Mouse (Mus musculus): ENCODE measurements around the gene 1700056E22Rik. TPM values are rescaled to one million over a fixed set of nuclear protein-coding genes. Genes with fewer than 3 reads are reported as not detected.

Gene 1700056E22Rik
- not detected in 2 replicates for polyA plus RNA-seq (2012)

DNA sequence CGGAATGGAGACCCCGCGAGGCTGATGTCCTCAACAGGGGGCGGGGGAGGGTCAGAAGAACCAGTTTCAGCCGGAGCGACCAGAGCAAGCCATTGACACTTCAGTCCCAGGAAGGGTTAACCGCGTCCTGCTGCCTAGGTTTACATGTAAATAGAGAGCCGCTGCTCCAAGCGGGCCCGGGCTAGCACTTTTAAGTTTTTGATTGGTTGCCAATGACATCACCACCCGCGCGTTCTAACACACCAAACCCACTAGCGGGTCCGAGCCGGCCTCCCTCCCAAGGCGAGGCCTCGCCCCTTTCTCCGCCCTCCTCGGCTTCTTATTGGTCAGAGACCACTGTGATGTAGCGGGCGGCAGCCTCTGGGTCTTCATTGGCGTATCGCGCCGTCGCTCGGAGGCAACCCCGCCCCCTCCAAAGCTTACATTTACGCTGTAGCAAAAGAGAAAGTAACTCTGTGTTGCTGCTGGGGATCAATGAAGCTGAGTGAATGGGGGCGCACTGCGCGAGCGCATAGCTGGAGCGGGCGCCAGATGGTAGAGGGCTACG is at the start of gene 1700056E22Rik:
TSS of gene 1700056E22Rik (minus strand) at position 291 of the 547 bp plus-strand sequence.
- no peak for TF ChIP-seq GATA1 (IDR thresholded peaks at IDR 0.05; ENCODE audit: low read length)

DNA sequence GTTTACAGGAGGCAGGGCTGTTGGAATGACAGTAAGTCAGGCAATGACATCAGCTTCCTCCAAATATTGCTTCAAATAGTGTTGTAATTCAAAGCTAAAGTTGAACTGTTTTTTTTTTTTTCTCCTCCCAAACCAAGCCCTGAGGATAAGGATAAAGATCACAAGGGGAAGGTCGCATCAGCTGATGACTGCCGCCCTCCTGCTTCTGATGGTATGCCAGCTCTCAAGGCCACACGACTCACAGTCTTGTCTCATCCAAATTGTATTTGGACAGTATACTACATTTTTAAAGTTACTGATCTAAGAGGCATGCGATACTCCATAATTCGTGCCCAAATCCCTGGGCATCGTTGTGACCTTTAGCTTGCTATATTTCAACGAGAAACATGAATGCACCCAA is 49.1 kb upstream of the 1700056E22Rik start:
- TF ChIP-seq GATA1 (IDR thresholded peaks at IDR 0.05; ENCODE audit: low read length), result no peak

DNA sequence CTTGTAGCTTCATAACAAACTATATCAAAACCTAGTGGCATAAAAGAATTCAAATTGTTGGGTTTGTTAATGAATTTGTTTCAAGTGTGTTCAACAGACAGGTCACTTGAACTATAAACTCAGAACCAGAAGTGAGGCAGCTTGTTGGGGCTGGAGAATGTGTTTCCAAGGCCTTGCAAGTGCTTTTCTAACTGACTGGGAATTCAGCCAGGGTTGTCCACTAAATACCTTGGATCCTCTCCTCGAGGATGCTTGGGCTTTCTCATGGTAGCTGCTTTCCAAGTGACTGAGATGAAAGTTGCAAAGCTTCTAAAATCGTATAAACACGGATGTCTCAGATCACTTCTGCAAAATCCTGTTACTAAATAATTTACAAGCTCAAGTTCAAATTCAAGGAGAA is 48.6 kb upstream of the 1700056E22Rik start:
- no peak for TF ChIP-seq GATA1 (IDR thresholded peaks at IDR 0.05; ENCODE audit: low read length)

DNA sequence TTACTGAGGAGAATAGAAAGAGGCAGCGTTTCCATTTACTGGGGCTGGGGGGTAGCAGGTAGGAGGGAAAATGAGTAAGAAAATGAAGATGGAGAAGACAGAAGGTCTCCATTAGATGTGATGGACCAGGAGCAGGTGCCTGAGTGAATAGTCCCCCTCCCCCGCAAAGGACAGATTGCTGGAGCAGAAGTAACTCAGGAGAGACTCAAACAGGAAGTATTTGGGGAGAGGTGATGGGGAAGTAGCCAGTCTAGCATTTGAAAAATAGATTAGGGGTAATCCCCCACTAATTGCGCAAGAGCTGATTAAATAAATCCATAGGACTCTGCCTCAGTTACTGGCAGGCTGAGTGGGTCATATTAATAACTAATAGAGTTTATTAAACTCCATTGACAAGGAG is 45.2 kb upstream of the 1700056E22Rik start:
- TF ChIP-seq GATA1 (IDR thresholded peaks at IDR 0.05; ENCODE audit: low read length), result no peak

DNA sequence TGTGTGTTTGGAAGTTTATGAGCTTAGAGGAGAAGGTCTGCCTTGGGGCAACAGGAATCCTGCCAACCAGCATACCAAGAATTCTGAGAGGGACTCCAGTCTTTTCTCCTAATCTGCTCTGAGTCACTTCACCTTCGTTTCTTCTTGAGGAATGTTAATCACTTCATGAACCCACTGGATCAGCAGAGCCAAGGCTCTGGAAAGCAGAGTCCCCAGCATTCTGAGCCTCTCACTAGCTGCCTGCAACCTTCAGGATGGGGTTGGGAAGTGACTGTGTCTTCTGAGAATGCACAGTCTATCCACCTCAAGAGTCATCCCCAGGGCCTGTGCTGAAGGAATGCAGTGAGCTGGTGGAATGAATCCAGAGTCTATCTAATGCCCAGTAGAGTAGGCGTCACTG is 42.7 kb upstream of the 1700056E22Rik start:
- no peak for TF ChIP-seq GATA1 (IDR thresholded peaks at IDR 0.05; ENCODE audit: low read length)

DNA sequence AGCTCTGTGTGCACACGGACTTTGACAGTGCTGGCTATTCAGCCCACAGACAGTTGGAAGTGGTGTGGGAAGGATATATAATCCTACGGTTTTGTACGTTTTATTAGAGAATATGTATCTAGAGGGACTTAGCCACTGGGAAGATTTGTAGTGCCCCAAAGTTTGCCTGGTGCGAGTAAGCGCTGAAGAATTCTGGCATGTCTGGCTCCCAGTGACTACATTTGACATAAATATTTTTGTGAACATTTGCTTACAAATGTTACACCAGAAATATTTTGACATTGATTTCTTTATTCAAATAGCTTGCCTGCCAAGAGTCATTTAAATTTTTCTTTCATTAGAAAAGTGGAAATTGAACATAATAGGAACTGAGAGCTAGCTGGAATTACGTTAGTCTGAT is 42.0 kb upstream of the 1700056E22Rik start:
- no peak for TF ChIP-seq GATA1 (IDR thresholded peaks at IDR 0.05; ENCODE audit: low read length)

DNA sequence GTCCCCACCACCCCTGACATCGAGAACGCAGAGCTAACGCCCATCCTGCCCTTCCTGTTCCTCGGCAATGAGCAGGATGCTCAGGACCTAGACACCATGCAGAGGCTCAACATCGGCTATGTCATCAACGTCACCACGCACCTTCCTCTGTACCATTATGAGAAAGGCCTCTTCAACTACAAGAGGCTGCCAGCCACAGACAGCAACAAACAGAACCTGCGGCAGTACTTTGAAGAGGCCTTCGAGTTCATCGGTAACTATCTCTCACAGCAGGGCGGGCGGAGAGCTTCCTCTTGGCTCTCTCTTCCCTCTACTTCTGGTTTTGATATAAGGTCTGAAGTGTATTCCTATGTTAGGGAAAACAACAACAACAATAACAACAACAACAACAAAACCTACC is 34.9 kb upstream of the 1700056E22Rik start:
- no peak for TF ChIP-seq GATA1 (IDR thresholded peaks at IDR 0.05; ENCODE audit: low read length)

DNA sequence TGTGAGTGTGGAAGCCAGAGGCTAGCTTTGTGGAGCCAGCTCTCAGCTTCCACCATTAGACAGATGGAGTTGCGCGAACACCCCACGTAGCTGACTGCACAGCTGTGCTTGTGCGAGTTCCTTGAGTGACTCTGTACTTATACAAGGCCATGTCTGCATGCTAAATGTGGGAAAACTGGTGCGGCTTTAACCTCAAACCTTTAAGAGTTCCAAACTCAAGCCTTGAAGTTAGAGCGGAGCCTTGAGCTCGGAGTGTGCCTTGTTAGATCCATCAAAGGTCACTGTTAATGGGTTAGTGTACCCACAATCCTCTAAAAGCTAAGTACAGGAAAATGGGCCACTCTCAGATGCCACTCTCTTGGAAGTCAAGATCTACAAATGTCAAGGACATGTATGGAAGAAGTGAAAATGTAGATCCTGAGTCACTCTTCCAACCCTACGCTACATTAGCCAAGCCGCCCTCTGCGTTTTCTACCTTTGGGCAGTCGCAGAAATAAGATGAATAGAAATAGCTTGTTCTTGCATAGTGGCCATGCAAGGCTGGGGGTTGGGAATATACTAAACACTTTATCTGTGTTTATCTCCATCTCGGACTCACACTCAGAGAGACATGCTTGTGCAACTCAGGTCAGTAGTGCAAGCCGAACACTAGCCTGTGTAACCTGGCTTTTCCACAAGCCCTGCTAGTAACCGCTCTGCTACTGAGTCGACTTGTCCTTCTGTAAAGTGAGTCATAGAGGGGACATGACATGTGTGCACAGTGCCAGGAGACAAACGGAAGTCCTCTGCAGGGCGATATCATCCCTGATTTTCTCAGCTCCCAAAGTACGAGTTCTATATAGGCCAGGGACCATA is 33.8 kb upstream of the 1700056E22Rik start:
- TF ChIP-seq GATA1 (IDR thresholded peaks at IDR 0.05; ENCODE audit: low read length), result no peak

DNA sequence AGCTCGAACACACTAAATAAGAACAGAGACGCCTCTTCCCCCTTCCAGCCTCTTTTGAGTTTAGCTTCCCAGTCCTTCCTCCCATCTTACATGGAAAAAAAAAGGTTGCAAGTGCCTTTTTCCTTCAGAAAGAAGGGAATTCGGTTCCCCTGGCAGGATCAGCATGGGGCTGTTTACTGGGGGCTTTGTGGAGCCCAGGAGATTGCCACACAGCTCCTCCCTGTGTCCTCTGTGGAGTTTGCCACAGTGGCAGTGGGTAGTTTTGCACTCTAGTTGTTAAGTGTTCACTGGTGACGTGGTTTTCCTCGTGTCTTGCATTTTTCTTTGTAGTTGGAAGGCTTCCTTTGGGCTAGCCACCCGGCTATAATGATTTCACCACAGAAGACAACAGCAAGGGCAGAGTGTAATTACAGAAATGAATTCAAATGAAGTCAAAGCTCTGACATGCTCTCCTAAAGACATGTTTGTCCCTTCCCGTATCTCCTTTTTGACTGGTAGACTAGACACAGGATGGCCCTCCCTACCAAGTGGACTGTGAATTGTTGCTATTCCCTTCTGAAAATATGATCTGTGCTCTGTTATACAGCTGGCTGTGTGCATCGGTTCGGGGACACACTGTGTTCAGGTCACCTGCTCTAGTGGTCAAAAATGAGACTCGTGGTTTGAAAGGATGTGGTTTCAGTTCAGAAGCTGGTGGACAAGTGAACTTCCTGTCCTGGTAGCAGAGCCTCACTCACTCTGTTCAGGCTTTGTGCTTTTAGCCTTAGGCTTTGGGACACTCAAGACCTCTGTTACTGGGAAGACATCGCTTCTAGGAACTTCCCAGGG is 32.6 kb upstream of the 1700056E22Rik start:
- TF ChIP-seq GATA1 (IDR thresholded peaks at IDR 0.05; ENCODE audit: low read length), result no peak

DNA sequence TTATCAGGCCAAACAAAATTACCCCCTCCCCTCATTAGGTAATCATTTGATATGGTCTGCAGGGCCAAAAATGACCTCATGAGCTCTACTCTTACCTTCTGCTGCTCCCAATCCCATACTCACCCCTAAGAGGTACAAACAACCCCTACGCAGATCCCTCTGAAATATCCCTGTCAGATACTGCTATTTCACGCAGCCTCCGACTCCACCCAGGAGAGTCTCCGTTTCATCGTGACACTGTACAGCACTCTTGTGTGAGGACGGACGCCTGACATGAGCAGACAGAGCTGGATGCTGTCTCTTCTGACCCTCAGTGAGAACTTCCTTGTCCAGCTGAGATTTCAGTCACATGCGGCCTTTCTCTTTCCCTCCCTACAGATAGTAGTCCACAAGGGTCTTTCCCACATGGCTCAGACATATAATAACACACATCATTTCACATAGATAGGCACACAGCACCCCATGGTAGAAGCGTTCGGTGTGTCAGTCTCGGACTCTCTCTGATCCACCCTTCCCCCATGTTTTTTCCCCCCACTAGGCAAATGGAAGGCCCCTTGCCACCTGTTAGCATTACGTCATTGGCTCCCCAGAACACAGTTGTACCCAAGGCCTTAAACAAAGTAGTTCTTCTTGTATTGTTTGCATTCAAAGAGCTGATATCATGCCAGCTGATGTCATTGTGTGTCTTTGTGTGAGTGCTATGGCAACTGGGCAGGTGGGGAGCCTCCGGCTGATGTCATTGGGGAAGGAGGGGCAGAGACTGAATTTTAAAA is 31.7 kb upstream of the 1700056E22Rik start:
- TF ChIP-seq GATA1 (IDR thresholded peaks at IDR 0.05; ENCODE audit: low read length), result no peak

DNA sequence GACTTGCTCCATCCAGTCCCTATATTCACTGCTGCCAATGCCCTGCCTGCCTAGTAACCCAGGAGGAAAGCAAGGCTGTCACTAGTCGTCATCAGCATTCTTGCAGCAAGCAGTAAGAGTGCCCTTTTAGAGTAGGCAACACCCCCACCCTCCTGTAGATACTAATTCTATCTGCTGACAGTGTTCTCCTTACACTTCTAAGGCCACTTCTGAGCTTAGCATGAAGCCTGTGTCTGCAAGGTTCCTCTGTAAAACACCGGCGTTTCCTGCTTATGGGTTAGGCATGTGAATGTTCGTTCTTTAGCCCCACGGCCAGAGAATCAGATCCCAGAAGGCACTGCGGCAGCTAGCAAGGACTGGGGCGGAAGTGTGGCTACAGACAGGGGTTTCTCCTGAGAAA is 30.2 kb upstream of the 1700056E22Rik start:
- no peak for TF ChIP-seq GATA1 (IDR thresholded peaks at IDR 0.05; ENCODE audit: low read length)

DNA sequence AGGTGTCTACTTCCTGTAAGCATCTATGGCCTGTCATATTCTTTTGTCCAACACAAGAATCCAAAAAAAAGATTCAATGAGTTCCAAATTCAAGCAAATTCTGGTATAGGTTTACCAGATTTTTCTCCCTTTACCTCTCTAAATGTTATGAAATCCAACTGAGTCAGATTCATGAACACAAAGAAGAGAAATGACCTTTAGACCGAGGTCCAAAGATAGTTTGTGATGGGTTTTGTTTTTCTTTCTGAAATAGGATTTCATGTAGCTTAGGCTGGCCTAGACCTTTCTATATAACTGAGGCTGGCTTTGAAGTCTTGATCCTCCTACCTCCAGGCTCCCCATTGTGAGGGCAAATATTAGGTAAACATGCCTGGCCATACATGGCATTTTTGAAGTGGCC is 27.8 kb upstream of the 1700056E22Rik start:
- TF ChIP-seq GATA1 (IDR thresholded peaks at IDR 0.05; ENCODE audit: low read length), result no peak

DNA sequence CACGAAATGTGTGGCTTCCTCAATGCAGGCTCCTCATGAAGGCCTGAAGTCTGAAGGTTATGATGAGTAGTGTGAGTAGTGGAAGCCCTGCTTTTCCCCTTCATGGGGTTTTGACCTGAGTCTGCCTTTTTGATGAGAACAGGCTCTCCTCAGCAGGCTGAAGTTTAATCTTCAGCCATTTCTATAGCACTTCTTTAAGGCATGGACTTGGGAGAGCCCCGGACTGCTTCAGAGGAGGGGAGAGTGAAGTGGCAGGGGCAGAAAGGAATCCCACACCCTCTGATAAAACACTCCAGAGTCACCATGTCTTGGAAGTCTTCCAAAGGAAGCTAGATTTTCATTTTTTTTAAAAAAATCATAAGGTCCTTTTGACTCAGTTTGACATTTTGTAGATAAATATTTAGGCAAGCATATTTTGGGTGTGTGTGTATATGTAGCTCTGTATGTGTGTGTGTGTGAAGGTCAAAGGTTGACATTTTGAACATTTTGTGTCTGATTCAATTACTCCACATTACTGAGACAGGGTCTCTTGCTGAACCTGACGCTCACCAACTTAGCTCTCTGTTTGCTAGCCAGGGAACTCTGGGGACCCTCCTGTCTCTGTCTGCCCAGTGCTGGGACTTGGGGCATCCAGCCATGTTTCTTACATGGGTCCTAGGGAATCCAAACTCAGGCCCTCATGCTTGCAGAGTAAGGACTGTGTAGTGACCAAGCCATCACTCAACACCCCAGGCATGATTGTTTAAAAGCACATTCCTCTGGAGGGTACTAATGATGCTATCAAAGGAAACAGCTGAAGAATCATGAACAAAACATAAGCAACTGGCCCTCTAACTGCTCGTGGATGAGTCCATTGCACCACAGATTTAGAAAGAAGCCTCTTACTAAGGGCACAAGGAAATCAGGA is 27.0 kb upstream of the 1700056E22Rik start:
- TF ChIP-seq GATA1 (IDR thresholded peaks at IDR 0.05; ENCODE audit: low read length), result no peak

DNA sequence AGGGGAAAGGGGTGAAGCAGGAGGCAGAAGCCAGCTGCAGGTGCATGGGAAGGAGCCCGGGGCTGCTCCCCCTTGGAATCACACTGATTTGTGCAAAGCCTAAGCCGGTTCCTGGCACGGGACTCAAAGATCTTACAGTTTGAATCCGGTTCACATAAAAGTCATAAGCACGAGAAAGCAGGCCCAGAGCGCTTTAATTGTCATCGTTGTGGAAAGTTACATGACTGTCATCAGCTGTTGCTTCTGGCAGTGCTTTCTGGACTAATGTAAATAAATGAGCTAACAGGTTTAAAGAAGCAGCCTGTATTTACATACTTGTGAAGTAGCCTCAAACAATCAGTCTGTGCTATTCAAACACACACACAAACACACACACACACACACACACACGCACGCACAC is 26.3 kb upstream of the 1700056E22Rik start:
- no peak for TF ChIP-seq GATA1 (IDR thresholded peaks at IDR 0.05; ENCODE audit: low read length)
